Mouse (Mus musculus) G1E (cell line): Measurements from ENCODE around the gene Cdk5rap1.

Experiments
- CTCF ChIP-seq: IDR thresholded peaks from 2 replicates; pipeline ENCODE4 v1.5.1; 2012; ENCODE audit warnings: low read depth, low read length, inconsistent platforms, mixed read lengths
- GATA1 ChIP-seq: IDR thresholded peaks from 2 replicates; pipeline ENCODE4 v1.6.1; 2012; ENCODE audit warnings: borderline replicate concordance, low read length, inconsistent platforms, mixed read lengths
- GATA2 ChIP-seq: IDR thresholded peaks from 2 replicates; pipeline ENCODE4 v1.6.1; 2012; ENCODE audit warnings: low read depth, low read length, inconsistent platforms, borderline replicate concordance
- TAL1 ChIP-seq: conservative IDR thresholded peaks from 2 replicates; pipeline ENCODE4 v1.6.1; 2012; ENCODE audit warnings: low read depth, low read length, inconsistent platforms, mixed read lengths

- TF ChIP-seq CTCF (no peak), GATA1 (no peak), GATA2 (no peak), TAL1 (no peak)
Measured at GRCm38 (mm10) chr2:154292833-154293232, 80.0 kb downstream of the Cdk5rap1 start.
